Mouse (Mus musculus) neural tube, embryonic 10.5 days (tissue): ENCODE measurements around the gene Dad1.
"Not testable (repeated sequence)": the region's sequence is repeated elsewhere in the genome, so short reads cannot be mapped to it uniquely, and the experiment has no call there.

Experiments used
- DNase-seq: peaks from one replicate; pipeline ENCODE4 v3.0.0-alpha.2; 2017; ENCODE audit warnings: low spot score; ENCODE audit errors: extremely low spot score

The Dad1 gene

DNA sequence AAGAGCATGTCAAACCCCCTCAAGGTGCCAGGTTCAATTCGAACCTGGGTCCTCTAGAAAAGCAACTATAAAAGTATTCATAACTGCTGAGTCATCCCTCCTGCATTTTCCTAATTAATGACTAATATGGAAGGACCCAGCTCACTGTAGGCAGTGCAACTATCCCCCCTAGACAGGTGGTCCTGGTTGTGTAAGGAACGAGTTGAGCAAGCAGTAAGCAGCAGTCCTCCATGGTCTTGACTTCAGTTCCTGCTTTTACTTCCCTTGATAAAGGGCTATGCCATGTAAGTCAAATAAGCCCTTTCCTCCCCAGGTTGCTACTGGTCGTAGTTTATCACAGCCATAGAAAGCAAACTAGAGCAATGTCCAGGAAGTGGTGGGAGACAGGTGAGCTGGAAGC lies 7.7 kb downstream of the Dad1 start:
- DNase-seq = no peak

DNA sequence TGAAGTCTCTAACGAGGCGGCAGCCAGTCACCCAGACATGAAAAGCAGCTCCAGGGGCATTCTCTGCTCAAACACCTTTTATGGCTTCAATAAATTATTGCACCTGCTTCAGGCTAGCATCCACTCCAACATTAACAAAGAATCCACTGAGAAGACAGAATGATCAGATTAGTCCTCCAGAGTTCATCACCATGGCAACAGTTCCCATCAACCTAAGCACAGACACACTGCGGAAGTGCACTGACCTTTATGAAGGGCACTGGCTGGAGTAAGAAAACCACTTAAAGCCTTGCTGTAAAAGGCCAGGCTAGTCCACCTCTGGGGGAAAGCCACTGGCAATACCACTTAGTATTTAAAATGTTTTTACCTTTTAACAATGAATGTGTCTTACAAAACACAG lies 9.7 kb downstream of the Dad1 start:
- no peak for DNase-seq

DNA sequence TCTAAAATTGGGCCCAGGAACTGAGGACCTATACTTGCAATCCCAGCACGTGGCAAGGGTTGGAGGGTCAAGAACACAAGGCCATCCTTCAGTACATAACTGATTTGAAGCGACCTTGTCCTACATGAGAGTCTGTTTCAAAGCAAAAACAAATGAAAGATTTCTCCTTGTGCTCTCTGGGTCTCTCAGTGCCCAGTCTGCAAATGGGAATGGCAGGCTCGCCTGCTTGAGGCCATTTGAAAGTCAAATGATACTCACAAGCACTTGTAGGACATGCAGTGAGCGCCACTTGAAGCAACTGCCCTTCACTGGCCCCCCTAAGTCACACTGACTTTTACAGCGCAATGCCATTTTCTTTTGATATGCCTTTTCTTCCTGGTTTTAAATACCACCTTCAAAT lies 13.4 kb downstream of the Dad1 start:
- DNase-seq = no peak

DNA sequence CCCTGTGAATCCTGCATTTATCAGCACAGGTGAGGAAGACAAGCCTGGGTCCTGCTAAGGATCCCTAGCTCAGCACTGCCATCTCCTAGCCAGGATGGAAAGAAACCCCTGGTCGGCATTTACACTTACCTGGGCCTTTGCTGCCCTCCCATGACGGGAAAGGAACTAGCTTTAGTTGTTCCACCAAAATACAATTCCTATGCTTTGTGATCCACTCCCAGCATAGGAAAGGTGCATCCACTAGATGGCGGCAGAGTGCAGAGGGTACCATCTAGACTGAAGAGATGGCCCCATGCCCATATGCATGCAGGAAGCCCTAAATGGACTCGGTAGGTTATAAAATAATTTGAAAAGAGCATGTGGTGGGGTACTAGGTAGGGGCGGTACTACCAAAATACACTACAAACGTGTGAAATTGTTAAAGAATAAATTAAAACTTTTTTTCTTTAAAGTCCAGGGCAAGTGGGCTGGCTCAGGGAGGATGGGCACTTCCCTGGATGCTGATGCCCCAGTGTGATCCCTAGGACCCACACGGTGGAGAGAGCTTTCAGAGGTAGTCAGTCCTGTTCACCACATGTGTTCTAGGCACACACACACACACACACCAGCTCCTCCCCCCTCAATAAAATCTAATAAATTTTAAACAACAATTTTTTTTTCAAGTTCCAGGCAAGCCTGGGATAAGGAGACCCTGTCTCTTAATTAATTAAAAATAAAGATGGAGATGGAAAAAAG lies 14.7 kb downstream of the Dad1 start:
- DNase-seq = peak; percentile 70

DNA sequence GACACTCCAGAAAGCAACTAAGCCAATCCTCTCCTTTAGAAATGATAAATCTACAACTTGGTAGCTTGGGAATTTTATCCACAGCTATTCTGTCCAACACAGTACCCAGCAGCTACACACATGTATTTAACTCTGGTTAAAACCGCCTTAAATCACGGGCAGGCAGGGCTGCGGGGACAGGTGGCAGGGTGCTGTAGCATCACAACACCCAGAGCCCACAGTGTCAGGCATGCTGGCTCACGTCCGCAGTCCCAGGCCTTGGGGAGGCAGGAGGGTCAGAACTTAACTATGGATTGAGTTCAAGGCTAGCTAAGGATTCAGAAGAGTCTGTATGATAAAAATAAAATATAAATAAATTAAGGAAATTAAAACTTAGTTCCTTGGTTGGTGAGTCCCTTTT lies 17.0 kb downstream of the Dad1 start:
- DNase-seq = no peak

GRCm38 (mm10) chr14:54235825-54236540 lies 17.9 kb downstream of the Dad1 start:
- DNase-seq = no peak

GRCm38 (mm10) chr14:54234231-54235040 lies 19.5 kb downstream of the Dad1 start:
- DNase-seq = no peak

GRCm38 (mm10) chr14:54233559-54234143 lies 20.3 kb downstream of the Dad1 start:
- no peak for DNase-seq

GRCm38 (mm10) chr14:54232811-54233558 lies 20.9 kb downstream of the Dad1 start:
- DNase-seq = no peak

GRCm38 (mm10) chr14:54232143-54232542 lies 21.8 kb downstream of the Dad1 start:
- no peak for DNase-seq

- DNase-seq = no peak
These were observed 22.5 kb downstream of the Dad1 start for GRCm38 (mm10) chr14:54231176-54231956.

DNA sequence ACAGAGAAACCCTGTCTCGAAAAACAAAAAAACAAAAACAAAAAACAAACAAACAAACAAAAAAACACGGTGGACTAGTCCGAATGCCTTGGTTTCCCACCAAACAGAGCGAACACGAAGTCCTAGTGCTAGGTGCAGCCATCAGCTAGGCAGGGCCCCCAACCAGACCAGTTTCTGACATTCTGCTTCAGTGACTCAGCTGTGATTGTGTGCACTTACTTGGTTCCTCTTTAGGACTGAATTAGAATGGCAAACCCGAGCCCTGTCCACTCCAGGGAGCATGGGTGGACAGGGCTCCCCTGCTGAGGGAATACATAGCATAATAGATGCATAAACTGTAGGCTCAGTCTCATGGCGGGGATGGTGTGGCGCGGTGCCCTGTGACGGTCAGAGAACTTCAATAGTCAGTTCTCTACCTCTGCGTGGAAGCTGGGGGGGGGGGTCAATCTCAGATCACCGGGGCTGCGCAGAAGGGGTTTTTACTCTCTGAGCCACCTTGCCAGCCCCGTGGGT lies 23.2 kb downstream of the Dad1 start:
- no peak for DNase-seq

GRCm38 (mm10) chr14:54229849-54230248 lies 24.1 kb downstream of the Dad1 start:
- DNase-seq = not testable (repeated sequence)

DNA sequence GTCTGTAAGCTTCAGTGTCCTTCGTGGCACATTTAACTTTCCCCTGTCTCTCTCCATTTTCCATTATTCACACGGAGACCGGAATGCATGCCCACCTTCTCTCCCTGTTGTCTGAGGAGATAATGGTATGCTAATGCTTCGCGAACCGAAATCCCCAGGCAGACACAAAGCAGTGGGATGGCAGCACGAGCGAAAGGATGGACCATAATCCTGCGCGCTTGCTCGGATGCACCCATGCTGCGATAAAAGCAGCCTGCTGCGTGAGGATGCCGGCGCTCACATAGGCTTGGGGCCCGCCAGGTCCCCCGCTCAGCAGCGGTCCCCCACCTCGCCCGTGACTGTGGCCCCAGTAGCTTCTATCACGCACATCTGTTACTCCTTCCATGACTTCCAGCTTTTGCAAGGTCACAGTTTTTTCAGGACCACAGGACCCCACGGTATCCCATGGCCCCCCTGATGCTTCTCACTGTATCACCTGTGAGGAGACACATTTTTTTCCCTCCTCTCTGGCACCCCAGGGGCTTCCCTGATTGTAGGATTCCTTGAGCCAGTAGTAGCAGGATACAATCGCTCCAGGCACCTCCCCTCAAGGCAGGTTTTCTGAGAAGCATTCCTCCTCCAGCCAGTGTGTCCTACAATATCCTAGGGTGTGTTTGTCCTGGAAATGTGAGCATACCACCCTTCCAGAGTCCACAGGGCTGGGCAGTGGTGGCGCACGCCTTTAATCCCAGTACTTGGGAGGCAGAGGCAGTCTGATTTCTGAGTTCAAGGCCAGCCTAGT lies 24.8 kb downstream of the Dad1 start:
- DNase-seq = peak; percentile 40

GRCm38 (mm10) chr14:54228501-54228900 lies 25.4 kb downstream of the Dad1 start:
- DNase-seq = no peak

- peak; percentile 81 for DNase-seq
These were observed 25.9 kb downstream of the Dad1 start for GRCm38 (mm10) chr14:54227911-54228451.

DNA sequence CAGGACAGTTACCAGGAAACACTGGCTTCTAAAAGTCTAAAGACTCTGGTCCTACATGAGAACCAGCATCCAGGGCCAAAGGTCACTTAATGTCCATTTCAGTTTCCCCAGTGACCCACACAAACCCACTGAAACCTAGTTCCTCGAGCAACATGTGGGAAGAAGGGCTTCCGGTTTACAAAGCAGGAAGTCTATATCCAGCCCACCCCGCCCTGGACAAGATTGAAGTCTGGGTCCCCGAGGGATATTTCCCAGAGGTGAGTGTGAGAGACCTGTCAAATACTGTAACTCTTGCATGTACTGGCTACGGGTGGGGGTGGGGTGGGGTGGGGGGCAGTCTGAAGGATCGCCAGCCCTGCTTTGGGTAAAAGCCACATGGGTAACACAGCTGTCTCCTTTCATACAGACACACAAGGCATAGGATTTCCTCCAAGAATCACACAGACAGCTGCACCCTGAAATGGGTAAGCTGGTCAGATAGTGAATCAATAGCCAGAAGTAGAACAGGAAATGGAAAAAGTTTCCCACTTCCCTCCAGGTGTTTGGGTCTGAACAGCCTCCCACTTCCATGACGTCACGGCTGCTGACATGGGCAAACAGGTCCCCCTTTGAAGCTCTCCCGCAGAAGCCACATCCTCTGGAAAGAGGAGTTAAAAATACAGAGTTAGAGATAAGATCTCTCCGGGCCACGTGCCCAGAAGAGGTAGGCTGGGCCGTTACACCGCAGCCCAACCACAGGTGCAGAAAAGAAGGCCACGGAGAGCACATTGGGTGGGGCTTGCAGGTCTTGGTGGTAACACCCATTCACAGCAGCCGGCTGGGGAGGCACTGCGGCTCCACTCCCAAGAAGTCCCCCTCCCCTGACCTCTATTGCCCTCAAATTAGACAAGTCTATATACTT lies 26.7 kb downstream of the Dad1 start:
- DNase-seq = no peak

- no peak for DNase-seq
These were observed 28.2 kb downstream of the Dad1 start for GRCm38 (mm10) chr14:54225725-54226124.
